Mouse (Mus musculus) heart, postnatal 0 days (tissue): ENCODE results near the gene Gm20532.

ENCODE experiments used
- CTCF ChIP-seq: IDR thresholded peaks from 2 replicates; pipeline ENCODE4 v1.5.1; 2016; ENCODE audit warnings: antibody characterized with exemption, control low read depth, low read depth
- EP300 ChIP-seq: IDR thresholded peaks from 2 replicates; pipeline ENCODE4 v1.6.1; 2016; ENCODE audit warnings: antibody characterized with exemption, low read depth

GRCm38 (mm10) chr2:26611896-26612295, 25.5 kb downstream of the Gm20532 start:
- TF ChIP-seq CTCF = no peak
- TF ChIP-seq EP300 = no peak
